Mouse (Mus musculus) CH12.LX (cell line): ENCODE results near the gene Rpl41. TPM values are rescaled to one million over a fixed set of nuclear protein-coding genes. Genes with fewer than 3 reads are reported as not detected.
A peak's percentile ranks its signal among the peaks of the same experiment; 100 is the strongest.

Source experiments
- DNase-seq: peaks from one replicate; pipeline ENCODE4 v3.0.0-alpha.2; 2013; ENCODE audit errors: extremely low read depth
- H3K27ac ChIP-seq: 2 replicates; pipeline ENCODE4 v1.5.1; 2012; ENCODE audit warnings: low read depth, mild to moderate bottlenecking, control low read depth, moderate library complexity; ENCODE audit not compliant: insufficient read depth
- H3K27me3 ChIP-seq: replicated peaks from 2 replicates; pipeline ENCODE3; 2012; ENCODE audit warnings: inconsistent platforms
- H3K36me3 ChIP-seq, 2 experiments: replicated peaks in 1 of 2; 2 replicates each; pipeline versions ENCODE3 to v1.6.1; 2012; ENCODE audit warnings: inconsistent platforms in 1 of 2, low read length in 1 of 2, mild to moderate bottlenecking in 1 of 2, mixed read lengths in 1 of 2, moderate library complexity in 1 of 2; ENCODE audit not compliant: control insufficient read depth in 1 of 2, insufficient read depth in 1 of 2
- H3K4me1 ChIP-seq, 2 experiments: 2 replicates each; pipeline ENCODE4 v1.6.1; 2012; ENCODE audit warnings: inconsistent platforms in 1 of 2, moderate library complexity in 1 of 2; ENCODE audit not compliant: insufficient read depth in 2 of 2, control insufficient read depth in 1 of 2
- H3K4me2 ChIP-seq: 2 replicates; pipeline ENCODE4 v1.6.1; 2012; ENCODE audit warnings: low read depth, mild to moderate bottlenecking, control low read depth; ENCODE audit not compliant: poor library complexity, insufficient read depth, severe bottlenecking
- H3K4me3 ChIP-seq, 3 experiments: fragments of 150-350 bp in 1 of 3; sonication (generic) in 1 of 3; replicated peaks in 1 of 3; 2 replicates each; pipeline versions ENCODE3 to v1.5.1; 2011 to 2012; ENCODE audit warnings: low read depth in 2 of 3, low read length in 2 of 3, mild to moderate bottlenecking in 2 of 3, moderate library complexity in 2 of 3, control low read depth in 1 of 3, improper control_type of control experiment in 1 of 3, inconsistent platforms in 1 of 3, mixed read lengths in 1 of 3; ENCODE audit not compliant: poor library complexity in 1 of 3
- H3K79me2 ChIP-seq: replicated peaks from 2 replicates; pipeline ENCODE4 v1.6.1; 2012; ENCODE audit warnings: mild to moderate bottlenecking, moderate library complexity; ENCODE audit not compliant: control insufficient read depth, poor library complexity, insufficient read depth, severe bottlenecking; ENCODE audit errors: extremely low read depth
- H3K9ac ChIP-seq: 2 replicates; pipeline ENCODE4 v1.6.1; 2012; ENCODE audit warnings: low read depth, mild to moderate bottlenecking, control low read depth, moderate library complexity; ENCODE audit not compliant: insufficient read depth
- H3K9me3 ChIP-seq: replicated peaks from 2 replicates; pipeline ENCODE3; 2012; ENCODE audit warnings: low read length, inconsistent platforms, mixed read lengths
- BHLHE40 ChIP-seq: IDR thresholded peaks from 2 replicates; pipeline ENCODE4 v1.6.1; 2011; ENCODE audit warnings: mild to moderate bottlenecking, low read depth, low read length, improper control_type of control experiment
- CHD1 ChIP-seq: IDR thresholded peaks from 2 replicates; pipeline ENCODE4 v1.6.1; 2012; ENCODE audit warnings: low read depth, low read length, improper control_type of control experiment, inconsistent platforms
- CHD2 ChIP-seq: IDR thresholded peaks from 2 replicates; pipeline ENCODE4 v1.6.1; 2011; ENCODE audit warnings: low read length, improper control_type of control experiment
- CTCF ChIP-seq, 2 experiments: IDR thresholded peaks in 1 of 2; conservative IDR thresholded peaks in 1 of 2; 2 replicates each; pipeline ENCODE4 v1.5.1; 2011 to 2012; ENCODE audit warnings: low read depth in 2 of 2, low read length in 2 of 2, improper control_type of control experiment in 1 of 2, inconsistent platforms in 1 of 2, mild to moderate bottlenecking in 1 of 2, moderate library complexity in 1 of 2
- E2F4 ChIP-seq: IDR thresholded peaks from 2 replicates; pipeline ENCODE4 v1.6.1; 2011; ENCODE audit warnings: low read depth, low read length, improper control_type of control experiment; ENCODE audit not compliant: insufficient replicate concordance
- ELF1 ChIP-seq: IDR thresholded peaks from 2 replicates; pipeline ENCODE4 v1.6.1; 2014; ENCODE audit warnings: low read depth, mild to moderate bottlenecking, inconsistent platforms, low read length, improper control_type of control experiment
- EP300 ChIP-seq: IDR thresholded peaks from 2 replicates; pipeline ENCODE4 v1.6.1; 2011; ENCODE audit warnings: low read length, improper control_type of control experiment
- ETS1 ChIP-seq: conservative IDR thresholded peaks from 2 replicates; pipeline ENCODE4 v1.6.1; 2012; ENCODE audit warnings: low read depth, mild to moderate bottlenecking, inconsistent platforms, low read length, improper control_type of control experiment, moderate library complexity
- GABPA ChIP-seq: IDR thresholded peaks from 2 replicates; pipeline ENCODE4 v1.6.1; 2012; ENCODE audit warnings: low read depth, low read length, improper control_type of control experiment, inconsistent platforms; ENCODE audit not compliant: insufficient replicate concordance
- HCFC1 ChIP-seq: IDR thresholded peaks from 2 replicates; pipeline ENCODE4 v1.6.1; 2012; ENCODE audit warnings: low read depth, mild to moderate bottlenecking, inconsistent platforms, low read length, improper control_type of control experiment
- IRF4 ChIP-seq: IDR thresholded peaks from 2 replicates; pipeline ENCODE4 v1.6.1; 2014; ENCODE audit warnings: low read depth, mild to moderate bottlenecking, inconsistent platforms, low read length, improper control_type of control experiment
- JUN ChIP-seq: IDR thresholded peaks from 2 replicates; pipeline ENCODE4 v1.6.1; 2011; ENCODE audit warnings: low read depth, mild to moderate bottlenecking, low read length, improper control_type of control experiment, moderate library complexity; ENCODE audit not compliant: insufficient read depth
- JUND ChIP-seq: conservative IDR thresholded peaks from 2 replicates; pipeline ENCODE4 v1.6.1; 2011; ENCODE audit warnings: low read depth, low read length, improper control_type of control experiment
- KAT2A ChIP-seq: IDR thresholded peaks from 2 replicates; pipeline ENCODE4 v1.6.1; 2012; ENCODE audit warnings: low read length, improper control_type of control experiment, inconsistent platforms; ENCODE audit not compliant: insufficient replicate concordance
- MAFK ChIP-seq: IDR thresholded peaks from 2 replicates; pipeline ENCODE4 v1.6.1; 2011; ENCODE audit warnings: low read length, improper control_type of control experiment; ENCODE audit not compliant: insufficient replicate concordance
- MAX ChIP-seq: IDR thresholded peaks from 2 replicates; pipeline ENCODE4 v1.6.1; 2011; ENCODE audit warnings: low read length, improper control_type of control experiment
- MAZ ChIP-seq: IDR thresholded peaks from 2 replicates; pipeline ENCODE4 v1.6.1; 2012; ENCODE audit warnings: low read depth, mild to moderate bottlenecking, inconsistent platforms, low read length, improper control_type of control experiment, moderate library complexity
- MEF2A ChIP-seq: IDR thresholded peaks from 2 replicates; pipeline ENCODE4 v1.6.1; 2014; ENCODE audit warnings: low read depth, mild to moderate bottlenecking, inconsistent platforms, low read length, improper control_type of control experiment, borderline replicate concordance
- MYC ChIP-seq: IDR thresholded peaks from 2 replicates; pipeline ENCODE4 v1.6.1; 2011; ENCODE audit warnings: low read depth, mild to moderate bottlenecking, improper control_type of control experiment, low read length
- NELFE ChIP-seq: IDR thresholded peaks from 2 replicates; pipeline ENCODE4 v1.6.1; 2011; ENCODE audit warnings: low read depth, low read length, improper control_type of control experiment
- NRF1 ChIP-seq: IDR thresholded peaks from 2 replicates; pipeline ENCODE4 v1.6.1; 2014; ENCODE audit warnings: low read depth, mild to moderate bottlenecking, inconsistent platforms, low read length, improper control_type of control experiment, moderate library complexity
- PAX5 ChIP-seq: IDR thresholded peaks from 2 replicates; pipeline ENCODE4 v1.6.1; 2012; ENCODE audit warnings: low read length, inconsistent platforms, mixed read lengths
- POLR2A ChIP-seq: IDR thresholded peaks from 2 replicates; pipeline ENCODE4 v1.6.1; 2011; ENCODE audit warnings: low read depth, mild to moderate bottlenecking, improper control_type of control experiment, low read length
- POLR2AphosphoS2 ChIP-seq: IDR thresholded peaks from 2 replicates; pipeline ENCODE4 v1.6.1; 2011; ENCODE audit warnings: low read depth, low read length, improper control_type of control experiment
- RAD21 ChIP-seq: IDR thresholded peaks from 2 replicates; pipeline ENCODE4 v1.6.1; 2011; ENCODE audit warnings: low read depth, mild to moderate bottlenecking, low read length, improper control_type of control experiment, moderate library complexity
- SIN3A ChIP-seq: IDR thresholded peaks from 2 replicates; pipeline ENCODE4 v1.6.1; 2012; ENCODE audit warnings: low read length, improper control_type of control experiment, inconsistent platforms
- SMC3 ChIP-seq: IDR thresholded peaks from 2 replicates; pipeline ENCODE4 v1.6.1; 2011; ENCODE audit warnings: low read depth, low read length, improper control_type of control experiment
- TCF12 ChIP-seq: IDR thresholded peaks from 2 replicates; pipeline ENCODE4 v1.6.1; 2014; ENCODE audit warnings: low read depth, mild to moderate bottlenecking, inconsistent platforms, low read length, improper control_type of control experiment
- UBTF ChIP-seq: IDR thresholded peaks from 2 replicates; pipeline ENCODE4 v1.6.1; 2012; ENCODE audit warnings: low read depth, mild to moderate bottlenecking, inconsistent platforms, low read length, improper control_type of control experiment, moderate library complexity
- ZNF384 ChIP-seq: IDR thresholded peaks from 2 replicates; pipeline ENCODE4 v1.6.1; 2012; ENCODE audit warnings: low read depth, low read length, improper control_type of control experiment, inconsistent platforms
- dilution Hi-C: fragments of 300-500 bp; cut with MboI; formaldehyde crosslinking; loops from 2 replicates; pipeline ENCODE4 v1.14.3; 2020; ENCODE audit warnings: low sequenced_read_pairs; ENCODE audit not compliant: extremely low pct_unique_long_range_greater_than_20kb, extremely low pct_ligation_motif_present
- in situ Hi-C: fragments of 300-500 bp; cut with MboI; formaldehyde crosslinking; loops from 3 replicates; pipeline ENCODE4 v1.14.3; 2019; ENCODE audit warnings: low sequenced_read_pairs, low pct_ligation_motif_present, low pct_unique_long_range_greater_than_20kb, mixed read lengths
- polyA plus RNA-seq: library from polyadenylated mRNA; unstranded; fragments of >175 nt; gene quantifications from 2 replicates; pipeline ENCODE4 v1.2.1, GENCODE M21; 2012; ENCODE audit warnings: low read depth; ENCODE audit not compliant: insufficient read length
- total RNA-seq, 2 experiments: library from RNA; depleted of rRNA; stranded (reverse); fragments of 300-350 nt in 1 of 2; fragments of >200 nt in 1 of 2; gene quantifications; 2 replicates each; pipeline ENCODE4 v1.2.3; 2012 to 2014

The Rpl41 gene
- total and polyA plus RNA-seq, 3 experiments: 2,709 to 8,549 (median 8,065) TPM

- H3K4me2 ChIP-seq: no peak overlapping the region
- dilution Hi-C loops: no loop called here
- TF ChIP-seq HCFC1 (no peak), SMC3 (peak; percentile 23; the same call in 1 of the 2 replicates), CTCF (conservative IDR thresholded peaks at IDR 0.05 in 1 of 2, IDR thresholded peaks at IDR 0.05 in 1 of 2; ENCODE audit: low read depth in 2 of 2, low read length in 2 of 2) (peak; percentile 28 to 59; a peak in 3 of 4 replicates), ETS1 (no peak)
- TF ChIP-seq, all 38 proteins: peak for 2
These were observed 26.0 kb upstream of the Rpl41 start for GRCm38 (mm10) chr10:128575063-128575462.

DNA sequence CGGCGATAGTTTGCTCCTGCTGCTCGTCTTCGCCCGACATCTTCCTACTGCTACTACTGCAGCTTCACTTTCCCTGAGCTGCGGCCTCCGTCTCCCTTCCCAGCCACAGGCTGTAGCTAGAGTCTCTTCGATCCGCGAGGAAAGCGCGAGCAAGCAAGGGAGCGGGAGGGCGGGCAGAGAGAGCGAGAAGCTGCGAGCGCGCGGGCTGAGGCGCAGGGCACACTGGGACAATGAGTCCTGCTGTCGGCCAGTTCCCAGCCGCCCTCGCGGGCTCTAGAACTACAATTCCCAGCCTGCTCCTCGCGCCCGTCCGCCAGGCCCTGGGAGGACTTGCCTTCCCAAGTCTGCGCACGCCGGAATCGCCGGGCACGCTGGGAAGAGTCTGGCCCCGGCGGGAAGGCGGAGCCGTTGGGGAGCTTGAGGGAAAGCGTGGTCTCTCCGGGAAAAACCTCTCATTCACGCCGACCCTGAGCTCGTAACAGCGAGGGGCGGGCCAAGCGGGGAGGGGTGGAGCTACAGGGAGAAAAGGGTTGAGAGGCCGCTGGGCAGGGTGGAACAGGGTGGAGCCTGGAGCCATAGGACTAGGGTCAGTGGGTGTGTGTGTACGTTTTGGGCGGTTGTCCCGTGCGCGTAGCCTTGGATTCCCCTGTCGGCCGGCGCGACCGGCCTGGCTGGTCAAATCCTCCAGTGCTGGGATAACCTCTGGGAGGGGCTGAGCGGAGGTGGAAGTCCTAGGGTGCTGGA lies 16.9 kb upstream of the Rpl41 start, which contains the start of gene Pa2g4:
TSS of gene Pa2g4 (minus strand) at position 200 of the 744 bp plus-strand sequence.
- Histone ChIP-seq H3K9ac (peak within 1 kb of the TSS; percentile 90), H3K9me3 (no peaks in the 10 kb centered on the region), H3K4me1 (peaks cover 4 to 27% of the 10 kb centered on the region in 2 experiments; a peak in 2 of 4 replicates), H3K36me3 (peaks cover 31 to 59% of the 10 kb centered on the region in 2 experiments), H3K27ac (peak within 1 kb of the TSS; percentile 59), H3K27me3 (no peaks in the 10 kb centered on the region), H3K79me2 (peaks cover 38% of the 10 kb centered on the region), H3K4me2 (peak within 1 kb of the TSS; percentile 81), H3K4me3 (peak within 1 kb of the TSS; percentile 85 to 98 (median 94))
- peak; percentile 98 for DNase-seq
- dilution Hi-C loops: no loop called here
- in situ Hi-C loops: no loop called here
- TF ChIP-seq SIN3A: peak; percentile 97
- TF ChIP-seq PAX5: no peak
- peak; percentile 82 for TF ChIP-seq POLR2A
- TF ChIP-seq NRF1: peak; percentile 85
- TF ChIP-seq UBTF: peak; percentile 54; the same call in 1 of the 2 replicates
- peak; percentile 83 for TF ChIP-seq ELF1
- peak; percentile 65 for TF ChIP-seq MAZ
- TF ChIP-seq MYC: peak; percentile 95
- TF ChIP-seq CHD1: no peak
- TF ChIP-seq BHLHE40: peak; percentile 63
- TF ChIP-seq E2F4: peak; percentile 83; the same call in 1 of the 2 replicates
- peak; percentile 30 for TF ChIP-seq ETS1
- TF ChIP-seq RAD21: no peak
- TF ChIP-seq POLR2AphosphoS2: 0 out of 2 replicates have a peak, but pooled peaks have one; percentile 57
- TF ChIP-seq MAX: peak; percentile 91
- peak; percentile 54 for TF ChIP-seq ZNF384
- TF ChIP-seq EP300: no peak
- TF ChIP-seq MEF2A: peak; percentile 81
- TF ChIP-seq TCF12: peak; percentile 65; the same call in 1 of the 2 replicates
- no peak for TF ChIP-seq SMC3
- no peak for TF ChIP-seq JUN
- TF ChIP-seq KAT2A: peak; percentile 98
- peak; percentile 100 for TF ChIP-seq HCFC1
- no peak for TF ChIP-seq MAFK
- TF ChIP-seq JUND: no peak
- TF ChIP-seq CTCF (conservative IDR thresholded peaks at IDR 0.05 in 1 of 2, IDR thresholded peaks at IDR 0.05 in 1 of 2; ENCODE audit: low read depth in 2 of 2, low read length in 2 of 2): no peak
- peak; percentile 84 for TF ChIP-seq CHD2
- peak; percentile 73 for TF ChIP-seq IRF4
- TF ChIP-seq NELFE: peak; percentile 73
- peak; percentile 84; the same call in 1 of the 2 replicates for TF ChIP-seq GABPA

More at GRCm38 (mm10) chr10:128575063-128575462, 26.0 kb upstream of the Rpl41 start:
- Histone ChIP-seq H3K79me2 (no peaks in the 10 kb centered on the region), H3K27ac (no peak overlapping the region), H3K4me3 (no peak overlapping the region), H3K9ac (no peak overlapping the region), H3K9me3 (no peaks in the 10 kb centered on the region), H3K27me3 (no peaks in the 10 kb centered on the region), H3K4me1 (peaks cover 7 to 12% of the 10 kb centered on the region in 2 experiments), H3K36me3 (peaks cover 43 to 64% of the 10 kb centered on the region in 2 experiments)
- in situ Hi-C loops: no loop called here
- no peak for DNase-seq
